Mouse (Mus musculus) spleen, postnatal 36 days (tissue): ENCODE measurements at regions not wholly inside any gene's neighbourhood (a gene's known extent, or its start where the extent isn't known, plus 50 kb on each side); places are given as distances from the start of the nearest gene placed in this dataset.

Source experiments
- DNase-seq, 2 experiments: peaks; one replicate each; pipeline ENCODE4 v3.0.0; 2022; ENCODE audit warnings: low spot score in 2 of 2, mixed read lengths in 1 of 2

DNA sequence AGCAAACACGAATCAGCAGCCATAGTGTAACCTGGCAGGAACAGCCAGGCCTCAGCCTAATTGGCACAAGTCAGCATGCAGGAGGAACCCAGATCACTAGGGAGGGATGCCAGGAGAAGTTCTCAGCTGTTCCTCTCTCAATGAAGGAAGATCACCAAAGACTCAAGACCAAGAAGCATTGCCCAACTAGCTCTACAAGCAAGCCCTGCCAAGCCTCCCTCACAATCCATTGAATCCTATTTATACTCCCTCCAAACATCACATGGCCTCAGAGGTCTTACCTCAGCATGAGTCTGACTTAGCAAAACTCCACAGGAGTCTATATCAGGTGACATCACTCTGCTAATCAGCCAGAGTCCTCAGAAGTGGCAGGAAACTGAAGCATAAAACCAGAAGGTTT, 135.1 kb downstream of the Rbm43 start:
- DNase-seq: no peak

DNA sequence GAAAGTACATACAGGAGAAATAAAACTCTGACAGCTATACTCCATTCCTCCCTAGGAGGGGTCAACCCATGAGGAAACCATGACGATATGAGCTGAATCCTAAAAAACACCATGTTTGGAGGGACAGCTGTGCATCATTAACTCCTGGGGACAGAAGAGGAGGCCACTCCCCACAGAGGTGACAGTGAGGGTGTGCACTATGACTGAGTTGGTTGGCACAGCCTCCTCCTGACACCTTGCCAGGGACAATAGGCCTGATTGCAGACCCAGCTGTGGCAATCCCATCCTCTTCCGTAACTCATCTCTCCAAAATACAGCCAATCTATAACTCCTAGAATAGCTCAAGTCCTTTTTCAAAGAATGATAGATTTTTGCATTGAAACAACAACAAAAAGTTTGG, 112.0 kb downstream of the Rbm43 start:
- DNase-seq: no peak

DNA sequence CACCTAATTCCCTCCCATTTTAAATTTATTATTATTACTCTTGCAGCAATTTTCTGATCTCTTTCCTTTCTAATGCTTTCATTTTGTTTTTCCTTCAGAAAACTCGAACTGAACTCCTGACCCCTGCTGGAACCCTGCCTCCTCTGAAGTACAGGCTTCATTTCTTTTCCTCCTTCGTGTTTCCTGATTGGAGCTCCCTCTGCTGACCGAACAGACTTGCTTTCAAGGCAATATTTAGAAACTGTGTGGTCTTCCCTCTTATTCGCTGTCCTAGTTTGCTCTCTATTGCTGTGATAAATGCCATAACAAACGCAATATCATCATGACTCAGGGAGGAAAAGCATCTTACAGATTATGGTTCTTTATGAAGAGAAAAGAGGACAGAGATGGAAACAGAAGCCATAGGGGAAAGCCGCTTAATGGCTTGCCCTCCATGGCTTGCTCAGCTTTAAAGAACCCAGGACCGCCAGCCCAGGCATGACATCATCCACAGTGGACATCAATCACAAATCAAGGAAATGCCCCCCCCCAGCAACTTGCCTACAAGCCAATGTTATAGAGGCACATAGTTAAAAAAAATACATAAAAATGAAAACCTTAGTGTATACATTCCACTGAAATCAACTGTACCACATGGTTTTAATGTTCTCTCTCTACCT, 104.5 kb downstream of the Rbm43 start:
- peak; percentile 6 to 24 for DNase-seq

DNA sequence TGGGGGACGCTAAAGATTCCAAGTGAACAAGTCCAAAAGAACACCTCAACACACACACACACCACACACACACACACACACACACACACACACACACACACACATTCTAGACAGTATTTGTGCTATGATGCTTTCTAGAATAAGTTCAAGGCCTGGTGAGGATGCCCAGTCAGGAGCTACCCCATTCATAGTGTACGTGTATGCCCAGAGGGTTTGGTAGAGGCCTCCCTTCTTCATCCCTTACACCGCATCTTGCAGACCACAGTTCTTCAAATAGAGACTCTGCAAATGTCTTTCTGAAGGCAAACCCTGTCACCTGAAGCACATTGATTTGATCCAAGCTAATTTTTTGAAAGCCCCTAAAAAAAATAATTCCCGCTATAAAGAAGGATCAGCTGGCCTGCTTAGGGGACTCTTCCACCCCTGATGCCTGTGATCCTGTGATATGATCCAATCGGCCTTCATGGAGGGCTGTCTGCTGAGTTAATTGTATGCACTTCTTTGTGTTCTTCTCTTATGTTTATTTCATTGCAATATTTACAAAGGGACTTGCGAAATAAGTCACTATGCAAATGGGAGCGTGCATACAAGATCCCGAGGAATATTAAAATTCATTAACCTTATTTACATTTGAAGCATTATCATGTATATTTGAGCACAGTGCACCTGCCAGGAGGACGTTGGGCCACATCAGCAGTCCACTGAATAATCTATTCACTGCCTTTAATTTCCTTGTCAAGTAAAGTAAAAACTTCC, 103.8 kb downstream of the Rbm43 start:
- DNase-seq: no peak

DNA sequence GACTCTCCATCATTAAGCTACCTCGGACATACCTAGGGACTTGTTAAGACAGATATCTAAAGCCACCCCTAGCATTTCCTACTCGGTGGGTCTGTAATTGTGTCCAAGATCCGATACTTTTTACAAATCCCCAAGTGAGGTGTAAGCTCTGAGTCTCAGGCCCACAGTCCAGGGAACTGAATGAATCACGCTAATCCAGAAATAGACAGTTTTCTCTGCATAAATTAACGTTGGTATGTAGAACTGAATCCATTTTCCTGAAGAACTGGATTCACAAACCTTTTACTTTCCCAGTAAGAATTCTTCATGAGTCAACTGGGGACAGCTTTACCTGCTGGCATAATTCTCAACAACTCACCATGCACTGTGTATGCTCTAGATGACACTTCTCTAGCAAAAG, 97.1 kb downstream of the Rbm43 start:
- no peak for DNase-seq

DNA sequence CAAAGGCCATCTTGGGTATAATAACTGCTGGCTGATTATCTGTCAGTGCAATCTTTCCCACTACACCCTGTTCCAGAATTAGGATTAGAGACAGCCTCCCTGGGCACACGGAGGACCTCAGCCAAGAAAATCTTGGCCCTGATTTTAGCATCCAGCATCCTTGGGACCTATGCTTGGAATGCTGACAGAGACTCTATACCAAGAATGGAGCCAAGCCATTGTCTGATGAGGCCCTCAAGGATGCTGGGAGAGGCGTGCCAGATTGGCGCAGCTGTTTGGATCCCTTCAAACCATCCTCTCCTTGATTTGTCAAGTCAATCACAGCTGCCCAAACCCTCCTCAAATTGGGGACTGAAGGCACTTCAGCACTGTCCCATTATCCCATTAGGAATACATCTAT, 94.2 kb downstream of the Rbm43 start:
- no peak for DNase-seq

DNA sequence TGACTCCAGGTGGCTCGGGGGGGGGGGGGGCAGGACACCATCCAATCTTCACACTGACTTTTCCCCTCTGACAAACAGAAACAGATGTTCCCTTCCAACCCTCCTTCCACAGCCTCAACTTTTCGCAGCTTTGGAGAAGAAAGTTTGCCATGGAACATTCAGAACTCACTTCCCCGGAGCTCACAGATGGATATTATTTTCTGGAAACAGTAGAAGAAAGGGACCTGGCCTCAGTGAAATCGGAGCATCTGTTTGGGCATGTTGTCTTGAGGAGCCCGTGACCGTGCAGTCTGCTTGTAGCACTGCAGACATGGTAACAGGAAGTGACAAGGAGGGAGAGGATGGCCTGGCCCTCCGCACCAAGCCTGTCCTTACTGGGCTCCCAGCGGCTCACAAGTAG, 90.1 kb downstream of the Rbm43 start:
- no peak for DNase-seq

DNA sequence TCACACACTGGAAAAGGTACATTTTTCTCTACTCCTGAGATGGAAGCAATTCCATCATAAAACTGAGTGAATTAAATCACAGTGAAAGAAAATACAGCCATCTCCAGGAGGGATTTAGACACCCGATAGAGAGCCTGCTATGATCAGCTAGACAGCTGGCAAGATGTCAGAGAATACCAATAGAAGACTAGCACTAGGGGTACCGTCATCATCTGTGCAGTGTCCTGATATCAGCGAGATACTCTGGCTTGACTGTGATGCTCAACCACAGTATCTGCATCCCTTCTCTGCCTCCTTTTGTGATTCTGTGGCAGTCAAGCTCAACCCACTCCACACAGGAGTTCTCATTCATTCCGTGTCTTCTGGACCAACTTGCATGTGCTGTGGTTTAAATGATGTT, 87.4 kb downstream of the Rbm43 start:
- DNase-seq: no peak

DNA sequence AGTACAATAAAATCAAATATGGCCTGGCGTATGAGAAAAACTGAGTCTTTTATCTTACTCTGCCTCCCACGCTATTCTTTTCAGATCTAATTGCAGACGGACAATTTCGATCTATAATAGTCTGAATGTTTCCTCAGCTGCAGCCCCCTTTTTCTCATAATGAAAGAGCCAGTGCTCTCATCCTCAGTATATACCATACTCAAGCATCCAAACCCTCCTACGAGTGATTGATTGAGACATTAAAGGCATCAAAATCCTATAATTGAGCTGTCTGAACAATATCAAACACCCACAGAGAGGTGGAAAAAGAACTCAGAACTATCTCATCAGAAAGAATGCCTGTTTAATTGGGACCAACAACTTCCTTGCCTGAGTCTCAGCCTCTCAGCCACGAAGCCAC, 87.0 kb downstream of the Rbm43 start:
- DNase-seq: no peak

DNA sequence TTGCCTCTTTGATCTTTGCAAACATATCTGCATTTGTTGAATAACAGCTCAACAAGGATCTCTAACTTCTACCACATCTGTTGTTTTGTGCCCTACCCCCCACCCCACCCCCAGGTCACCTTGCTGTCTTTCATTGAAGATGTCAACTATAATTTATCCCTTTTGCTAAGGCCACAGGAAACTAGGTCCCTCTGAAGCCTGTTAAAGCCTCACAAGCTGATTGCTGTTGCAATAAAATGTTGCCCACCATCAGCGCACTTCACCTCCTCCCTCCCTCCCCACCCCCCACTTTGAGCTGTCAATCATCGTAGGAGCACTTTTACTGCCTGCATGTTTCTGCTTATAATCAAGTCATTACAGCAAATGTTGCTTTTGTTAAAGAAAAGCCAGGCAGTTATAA, 86.5 kb downstream of the Rbm43 start:
- no peak for DNase-seq

DNA sequence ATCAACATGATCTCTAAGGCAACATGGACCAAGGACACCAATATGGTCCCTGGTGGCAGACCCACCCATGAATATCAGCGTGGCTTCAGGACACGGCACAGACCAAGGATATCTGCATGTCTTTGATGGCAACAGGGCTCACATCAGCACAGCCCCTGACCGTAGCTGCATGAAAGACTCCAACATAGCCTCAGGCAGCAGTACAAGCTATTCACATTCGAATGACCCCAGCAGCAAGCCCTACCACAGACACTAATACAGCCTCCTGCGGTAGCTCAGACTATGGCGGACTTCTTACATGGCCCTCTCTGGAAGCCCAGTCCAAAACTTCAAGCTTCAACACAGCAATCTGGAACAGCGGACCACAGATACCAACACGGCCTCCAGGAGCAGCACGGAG, 84.4 kb downstream of the Rbm43 start:
- DNase-seq: no peak

DNA sequence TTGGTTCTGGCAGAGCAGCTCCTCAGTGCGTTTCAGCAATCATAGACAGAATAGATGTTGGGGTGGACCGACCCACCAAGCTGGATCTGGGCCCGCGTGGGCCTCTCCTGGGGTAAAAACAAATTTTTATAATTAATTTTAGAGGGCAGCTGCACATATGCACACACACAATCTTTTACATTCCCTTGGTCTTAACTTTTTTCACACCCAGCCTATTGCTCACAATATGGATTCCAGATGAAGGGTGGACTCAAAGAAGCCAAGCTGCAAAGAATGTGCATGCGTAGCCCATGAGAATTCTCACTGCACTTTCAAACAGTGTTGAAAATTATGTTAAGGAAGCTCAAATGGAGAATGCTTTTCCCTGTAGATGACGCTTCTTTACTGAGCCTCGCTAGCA, 83.3 kb downstream of the Rbm43 start:
- DNase-seq: no peak

DNA sequence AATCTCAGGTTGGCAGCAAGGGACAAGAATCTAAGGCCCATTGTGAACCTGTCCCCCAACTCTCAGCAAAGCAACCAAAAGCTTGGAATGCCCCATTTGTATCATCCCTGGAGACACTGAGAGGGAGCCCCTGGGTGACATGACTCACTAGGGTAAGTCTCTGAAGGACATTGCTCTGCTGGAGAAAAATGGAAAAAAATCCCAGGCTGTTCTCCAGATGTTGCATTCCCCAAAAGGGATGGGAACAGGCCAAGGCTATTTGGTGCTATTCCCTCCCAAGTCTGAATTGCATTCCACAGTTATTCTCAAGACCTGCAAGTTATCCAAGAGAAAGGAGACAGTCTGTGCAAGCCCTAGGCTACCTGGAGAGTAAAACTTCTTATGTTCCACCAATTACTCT, 77.7 kb downstream of the Rbm43 start:
- no peak for DNase-seq

DNA sequence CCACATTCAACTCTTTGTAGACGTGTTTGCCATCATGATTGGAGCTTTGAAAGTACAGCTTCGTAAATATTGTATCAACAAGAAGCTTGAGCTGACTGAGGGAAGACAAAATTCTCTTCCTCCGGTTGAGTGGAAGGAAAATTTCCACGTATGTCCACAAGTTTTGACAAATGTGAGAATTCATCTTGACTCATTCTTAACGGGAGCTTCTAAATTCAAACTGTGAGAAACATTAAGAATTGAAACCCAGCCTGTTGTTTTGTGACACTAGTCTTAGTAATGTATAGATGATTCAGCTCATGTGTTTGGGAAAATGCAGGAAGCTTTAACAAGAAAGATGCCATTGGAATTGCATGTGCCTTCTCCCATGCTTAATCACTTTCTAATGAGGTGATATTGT, 68.9 kb downstream of the Rbm43 start:
- no peak for DNase-seq

DNA sequence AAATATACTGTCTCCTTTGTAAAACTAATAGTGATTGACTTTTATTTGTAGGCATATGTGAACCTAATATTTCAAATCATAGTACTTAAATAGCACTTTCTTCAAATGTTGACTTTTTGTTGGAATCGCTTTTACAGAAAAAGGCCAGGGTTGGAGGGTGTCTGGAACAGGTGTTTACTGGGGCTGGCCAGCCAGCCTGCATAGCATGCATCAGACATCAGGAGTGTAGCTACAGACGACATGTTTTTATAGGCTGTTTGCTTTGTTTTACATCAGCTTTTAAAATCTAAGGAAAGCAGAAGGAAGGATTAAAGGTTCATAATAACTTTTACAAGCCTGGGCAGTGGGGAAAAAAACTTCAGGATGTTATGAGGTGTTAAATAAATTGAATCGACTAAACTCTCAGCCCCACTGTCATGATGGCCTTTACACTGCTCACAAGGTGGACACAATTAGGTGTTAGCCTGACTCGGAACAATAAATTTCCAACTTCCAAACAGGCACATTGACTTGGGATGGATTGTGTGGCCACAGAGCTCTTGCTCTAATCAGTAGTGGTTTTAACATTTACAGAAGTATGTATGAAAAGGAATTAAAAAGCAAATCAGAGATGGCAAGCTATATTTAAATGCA, 66.0 kb downstream of the Rbm43 start:
- no peak for DNase-seq

DNA sequence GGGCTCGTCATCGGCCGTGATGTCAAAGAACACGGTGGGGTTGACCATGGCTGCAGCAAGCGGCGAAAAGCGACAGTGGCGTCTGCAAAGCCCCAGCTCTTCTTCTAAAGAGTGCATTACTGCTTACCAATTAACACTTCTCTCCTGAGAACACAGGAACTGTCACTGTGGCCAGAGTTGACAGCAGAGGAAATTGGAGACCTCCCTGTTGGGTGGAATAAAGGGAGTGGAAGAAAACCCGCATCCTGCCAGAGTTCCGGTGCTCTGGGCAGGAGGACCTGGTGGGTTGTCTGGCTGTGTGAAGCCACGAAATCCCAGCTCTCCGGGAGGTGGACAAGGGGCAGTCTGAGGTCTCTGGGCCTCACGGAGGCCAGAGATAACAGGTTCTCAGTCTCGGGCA, 63.4 kb downstream of the Rbm43 start:
- no peak for DNase-seq
